Mouse (Mus musculus): Measurements from ENCODE around the gene Lrrc73.

- peak; percentile 38; the same call in 1 of the 2 replicates for TF ChIP-seq CTCF (IDR thresholded peaks at IDR 0.05; ENCODE audit: low read depth)
- no peak for TF ChIP-seq EP300 (IDR thresholded peaks at IDR 0.05; ENCODE audit: low read depth)
Observed at GRCm38 (mm10) chr17:46252571-46253451, 520 bp upstream of the Lrrc73 start.
